Mouse (Mus musculus): ENCODE measurements around the gene Scube2.

GRCm38 (mm10) chr7:109863561-109863960, 1.9 kb downstream of the Scube2 start:
- TF ChIP-seq UBTF (IDR thresholded peaks at IDR 0.05; ENCODE audit: borderline replicate concordance, insufficient read depth, low read depth, low read length), result no peak
- TF ChIP-seq GATA1 (IDR thresholded peaks at IDR 0.05; ENCODE audit: low read depth, low read length), result no peak
- peak in 1 of 2 experiments; percentile 33; a peak in 1 of 4 replicates for TF ChIP-seq EP300 (IDR thresholded peaks at IDR 0.05; ENCODE audit: low read depth in 1 of 2, low read length in 2 of 2)
- no peak for TF ChIP-seq RAD21 (IDR thresholded peaks at IDR 0.05; ENCODE audit: low read depth, low read length)
- TF ChIP-seq CTCF (IDR thresholded peaks at IDR 0.05 in 2 of 3, conservative IDR thresholded peaks at IDR 0.05 in 1 of 3; ENCODE audit: control insufficient read depth in 1 of 3, insufficient read depth in 1 of 3, low read depth in 2 of 3, low read length in 3 of 3, poor library complexity in 1 of 3, severe bottlenecking in 1 of 3), result no peak
- TF ChIP-seq POLR2A (IDR thresholded peaks at IDR 0.05; ENCODE audit: control insufficient read depth in 1 of 2, insufficient read depth in 1 of 2, low read depth in 1 of 2, low read length in 2 of 2, poor library complexity in 1 of 2), result no peak
- TF ChIP-seq ZC3H11A (IDR thresholded peaks at IDR 0.05; ENCODE audit: low read depth, low read length), result no peak
